Mouse (Mus musculus) G1E (cell line): ENCODE data around the gene Dse. TPM values are rescaled to one million over a fixed set of nuclear protein-coding genes. Genes with fewer than 3 reads are reported as not detected.

Experiments
- ATAC-seq: 2 replicates; pipeline ENCODE4 v1.8.0; 2016; ENCODE audit warnings: mild to moderate bottlenecking; ENCODE audit not compliant: insufficient number of reproducible peaks, poor library complexity, low FRiP score, severe bottlenecking; ENCODE audit errors: extremely low read depth
- DNase-seq: peaks from one replicate; pipeline ENCODE4 v3.0.0; 2012; ENCODE audit warnings: low spot score
- H3K27me3 ChIP-seq: 2 replicates; pipeline ENCODE4 v1.6.1; 2012; ENCODE audit warnings: mild to moderate bottlenecking, low read length, inconsistent platforms; ENCODE audit not compliant: insufficient read depth
- H3K36me3 ChIP-seq: replicated peaks from 2 replicates; pipeline ENCODE3; 2012; ENCODE audit warnings: mild to moderate bottlenecking, inconsistent platforms
- H3K4me1 ChIP-seq: 2 replicates; pipeline ENCODE4 v1.6.1; 2012; ENCODE audit warnings: low read depth, low read length, inconsistent platforms, mixed read lengths; ENCODE audit not compliant: insufficient read depth
- H3K4me3 ChIP-seq: 2 replicates; pipeline ENCODE4 v1.5.1; 2012; ENCODE audit warnings: low read depth, mild to moderate bottlenecking, inconsistent platforms, low read length, moderate library complexity, mixed read lengths
- H3K9me3 ChIP-seq: replicated peaks from 2 replicates; pipeline ENCODE4 v1.6.1; 2012; ENCODE audit warnings: inconsistent platforms
- CTCF ChIP-seq: IDR thresholded peaks from 2 replicates; pipeline ENCODE4 v1.5.1; 2012; ENCODE audit warnings: low read depth, low read length, inconsistent platforms, mixed read lengths
- GATA1 ChIP-seq: IDR thresholded peaks from 2 replicates; pipeline ENCODE4 v1.6.1; 2012; ENCODE audit warnings: borderline replicate concordance, low read length, inconsistent platforms, mixed read lengths
- GATA2 ChIP-seq: IDR thresholded peaks from 2 replicates; pipeline ENCODE4 v1.6.1; 2012; ENCODE audit warnings: low read depth, low read length, inconsistent platforms, borderline replicate concordance
- POLR2AphosphoS5 ChIP-seq: IDR thresholded peaks from 2 replicates; pipeline ENCODE4 v1.6.1; 2012; ENCODE audit warnings: low read depth, low read length, inconsistent platforms; ENCODE audit not compliant: insufficient replicate concordance
- TAL1 ChIP-seq: conservative IDR thresholded peaks from 2 replicates; pipeline ENCODE4 v1.6.1; 2012; ENCODE audit warnings: low read depth, low read length, inconsistent platforms, mixed read lengths
- polyA plus RNA-seq: library from polyadenylated mRNA; stranded (reverse); fragments of >175 nt; gene quantifications from 2 replicates; pipeline ENCODE4 v1.2.3, GENCODE M21; 2012
- total RNA-seq, 2 experiments: library from RNA; stranded (forward) in 1 of 2; stranded (reverse) in 1 of 2; fragments of 200-1000 nt in 1 of 2; fragments of >200 nt in 1 of 2; fragmentation: Nextera tagmentation in 1 of 2; gene quantifications; 2 replicates each; pipeline ENCODE4 v1.2.3; 2014 to 2017

Gene Dse
- total and polyA plus RNA-seq, 3 experiments, result under 0.01 TPM; not detected in 2

DNA sequence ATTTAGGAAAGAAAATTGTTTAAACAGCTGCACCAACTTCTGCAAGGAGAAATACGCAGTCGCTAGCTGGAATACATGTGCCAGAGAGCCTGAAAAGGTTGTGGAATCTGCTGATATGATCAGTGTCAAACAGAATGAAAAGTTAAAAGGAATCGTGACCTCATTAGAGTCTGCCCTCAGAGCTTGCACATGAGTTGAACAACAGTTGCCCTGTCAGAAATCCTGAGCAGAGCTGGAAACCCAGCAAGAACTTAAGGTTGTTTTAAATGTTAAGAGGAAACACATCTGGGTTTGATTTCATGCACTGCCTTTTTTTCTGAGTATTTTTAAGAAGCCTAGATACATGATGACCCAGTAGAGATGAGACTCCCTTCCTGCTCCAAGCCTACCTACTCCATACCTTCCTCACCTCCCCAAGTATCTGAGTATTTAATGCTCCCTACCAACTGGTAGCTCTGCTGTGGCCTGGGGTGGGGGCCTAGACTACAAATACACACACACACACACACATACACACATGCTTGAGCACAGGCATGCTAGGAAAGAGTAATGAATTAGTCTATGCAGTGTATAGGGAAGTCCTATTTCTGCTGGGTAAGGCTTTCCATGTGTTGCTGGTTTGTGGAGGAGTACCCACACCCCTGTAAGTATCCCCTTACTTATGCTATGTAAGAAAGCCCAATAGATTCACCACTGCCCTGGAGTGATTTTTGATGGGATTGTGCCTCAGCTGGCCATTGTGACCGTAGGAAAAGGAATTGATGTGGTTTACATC lies 95.4 kb downstream of the Dse start:
- Histone ChIP-seq H3K27me3 (0 out of 2 replicates have a peak, but pooled peaks cover 5% of the 10 kb centered on the region), H3K4me1 (no peaks in the 10 kb centered on the region), H3K4me3 (no peak overlapping the region), H3K36me3 (no peaks in the 10 kb centered on the region), H3K9me3 (no peaks in the 10 kb centered on the region)
- no peak for DNase-seq
- no peak for ATAC-seq
- TF ChIP-seq POLR2AphosphoS5, result no peak

DNA sequence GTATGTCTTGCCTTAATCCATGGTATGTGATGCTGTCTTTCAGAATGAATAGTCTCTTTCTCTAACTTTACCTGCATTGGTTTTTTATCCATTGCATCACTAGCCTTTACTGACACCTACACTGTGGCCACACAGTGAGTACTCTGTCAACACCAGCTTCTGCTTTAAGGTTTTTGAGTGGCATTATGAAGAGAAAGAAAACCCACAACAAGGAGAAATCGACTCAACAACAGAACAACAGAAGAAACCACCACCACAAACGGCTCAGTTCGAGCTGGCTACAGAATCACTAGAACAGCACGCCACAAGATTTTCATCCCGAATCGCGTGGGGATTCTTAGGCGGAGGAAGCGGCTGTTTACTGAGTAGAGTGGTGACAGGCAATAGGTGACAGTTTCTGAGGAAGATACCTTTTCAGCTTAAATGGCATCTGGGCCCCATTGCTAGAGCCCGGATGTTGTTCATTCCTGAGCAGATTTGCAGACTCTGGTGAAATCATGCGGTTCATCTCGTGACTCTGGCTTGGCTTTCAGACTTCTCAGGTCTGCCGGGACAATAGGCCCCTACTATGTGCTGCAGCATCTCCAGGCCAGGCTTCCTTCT lies 96.6 kb downstream of the Dse start:
- TF ChIP-seq TAL1, result no peak
- TF ChIP-seq GATA1, result no peak
- no peak for TF ChIP-seq POLR2AphosphoS5
- TF ChIP-seq CTCF, result no peak
- no peak for TF ChIP-seq GATA2
- H3K9me3 ChIP-seq, result no peaks in the 10 kb centered on the region
- H3K36me3 ChIP-seq, result no peaks in the 10 kb centered on the region
- DNase-seq, result no peak
- H3K4me1 ChIP-seq, result no peaks in the 10 kb centered on the region
- no peak for ATAC-seq
- no peak overlapping the region for H3K4me3 ChIP-seq
- H3K27me3 ChIP-seq, result no peaks in the 10 kb centered on the region

Other genes with a start within 250 kb of the Dse start
- 250 and 269 TPM in 2 replicates for gene Rwdd1, start 188.1 kb downstream of the Dse start, total RNA-seq (2014; fragmentation: Nextera tagmentation)
- 232 and 246 TPM in 2 replicates for gene Rwdd1, start 188.1 kb downstream of the Dse start, total RNA-seq (2017)
- gene Rwdd1, start 188.1 kb downstream of the Dse start, polyA plus RNA-seq, result 57.2 and 67.7 TPM in 2 replicates
- gene Trappc3l, start 170.1 kb downstream of the Dse start, total RNA-seq (2014; fragmentation: Nextera tagmentation), result not detected in 2 replicates
- gene Trappc3l, start 170.1 kb downstream of the Dse start, total RNA-seq (2017), result not detected in 2 replicates
- not detected in 2 replicates for gene Trappc3l, start 170.1 kb downstream of the Dse start, polyA plus RNA-seq
- gene Calhm4, start 163.4 kb downstream of the Dse start, total RNA-seq (2014; fragmentation: Nextera tagmentation), result not detected in 2 replicates
- gene Calhm4, start 163.4 kb downstream of the Dse start, total RNA-seq (2017), result 0.06 and 0.11 TPM in 2 replicates
- not detected in 2 replicates for gene Calhm4, start 163.4 kb downstream of the Dse start, polyA plus RNA-seq
- gene Calhm5, start 111.2 kb downstream of the Dse start, total RNA-seq (2014; fragmentation: Nextera tagmentation), result not detected in 2 replicates
- gene Calhm5, start 111.2 kb downstream of the Dse start, total RNA-seq (2017), result under 0.01 and 0.05 TPM in 2 replicates
- not detected in 2 replicates for gene Calhm5, start 111.2 kb downstream of the Dse start, polyA plus RNA-seq
- gene Calhm6, start 79.7 kb downstream of the Dse start, total RNA-seq (2014; fragmentation: Nextera tagmentation), result not detected in 2 replicates
- 0.27 TPM in 1 of 2 replicates, not detected in the other for gene Calhm6, start 79.7 kb downstream of the Dse start, total RNA-seq (2017)
- not detected in 2 replicates for gene Calhm6, start 79.7 kb downstream of the Dse start, polyA plus RNA-seq
- 37.0 and 41.1 TPM in 2 replicates for gene Tspyl1, start 74.5 kb upstream of the Dse start, total RNA-seq (2014; fragmentation: Nextera tagmentation)
- 40.9 and 43.5 TPM in 2 replicates for gene Tspyl1, start 74.5 kb upstream of the Dse start, total RNA-seq (2017)
- gene Tspyl1, start 74.5 kb upstream of the Dse start, polyA plus RNA-seq, result 19.6 and 20.6 TPM in 2 replicates
- 0.53 and 0.60 TPM in 2 replicates for gene Tspyl4, start 89.7 kb upstream of the Dse start, total RNA-seq (2014; fragmentation: Nextera tagmentation)
- gene Tspyl4, start 89.7 kb upstream of the Dse start, total RNA-seq (2017), result 0.82 and 1.5 TPM in 2 replicates
- gene Tspyl4, start 89.7 kb upstream of the Dse start, polyA plus RNA-seq, result 0.14 TPM in 2 replicates
- gene Col10a1, start 182.3 kb upstream of the Dse start, total RNA-seq (2014; fragmentation: Nextera tagmentation), result not detected in 2 replicates
- 0.05 TPM in 1 of 2 replicates, not detected in the other for gene Col10a1, start 182.3 kb upstream of the Dse start, total RNA-seq (2017)
- gene Col10a1, start 182.3 kb upstream of the Dse start, polyA plus RNA-seq, result not detected in 2 replicates
- 37.4 and 48.8 TPM in 2 replicates for gene Nt5dc1, start 210.8 kb upstream of the Dse start, total RNA-seq (2014; fragmentation: Nextera tagmentation)
- gene Nt5dc1, start 210.8 kb upstream of the Dse start, total RNA-seq (2017), result 33.0 and 34.8 TPM in 2 replicates
- 5.7 and 7.6 TPM in 2 replicates for gene Nt5dc1, start 210.8 kb upstream of the Dse start, polyA plus RNA-seq